Mouse (Mus musculus): ENCODE data around the gene Pik3cd.
A peak's percentile ranks its signal among the peaks of the same experiment; 100 is the strongest.
"Not testable (repeated sequence)": the region's sequence is repeated elsewhere in the genome, so short reads cannot be mapped to it uniquely, and the experiment has no call there.

Pik3cd gene

GRCm38 (mm10) chr4:149650493-149651193 lies 51.7 kb downstream of the Pik3cd start:
- 0 out of 2 replicates have a peak, but pooled peaks have one; percentile 33 for ATAC-seq (ENCODE audit: low TSS enrichment)

- peak; percentile 70 for ATAC-seq (ENCODE audit: low TSS enrichment)
Observed at GRCm38 (mm10) chr4:149648031-149648805, 54.2 kb downstream of the Pik3cd start.

- ATAC-seq (ENCODE audit: low TSS enrichment), result no peak
Observed at GRCm38 (mm10) chr4:149645761-149646160, 56.6 kb downstream of the Pik3cd start.

GRCm38 (mm10) chr4:149641956-149642355 lies 60.4 kb downstream of the Pik3cd start:
- ATAC-seq (ENCODE audit: low TSS enrichment), result no peak

GRCm38 (mm10) chr4:149641400-149641799 lies 61.0 kb downstream of the Pik3cd start:
- no peak for ATAC-seq (ENCODE audit: low TSS enrichment)

GRCm38 (mm10) chr4:149640831-149641230 lies 61.5 kb downstream of the Pik3cd start:
- no peak for ATAC-seq (ENCODE audit: low TSS enrichment)

GRCm38 (mm10) chr4:149637942-149638341 lies 64.4 kb downstream of the Pik3cd start:
- ATAC-seq (ENCODE audit: low TSS enrichment), result peak; percentile 36; the same call in 1 of the 2 replicates

GRCm38 (mm10) chr4:149635915-149636415 lies 66.4 kb downstream of the Pik3cd start:
- no peak for ATAC-seq (ENCODE audit: low TSS enrichment)

GRCm38 (mm10) chr4:149634966-149635365 lies 67.4 kb downstream of the Pik3cd start:
- no peak for ATAC-seq (ENCODE audit: low TSS enrichment)

- no peak for ATAC-seq (ENCODE audit: low TSS enrichment)
Observed at GRCm38 (mm10) chr4:149634157-149634556, 68.2 kb downstream of the Pik3cd start.

- no peak for ATAC-seq (ENCODE audit: low TSS enrichment)
Observed at GRCm38 (mm10) chr4:149632670-149633307, 69.6 kb downstream of the Pik3cd start.

- ATAC-seq (ENCODE audit: low TSS enrichment), result no peak
Observed at GRCm38 (mm10) chr4:149628810-149629209, 73.6 kb downstream of the Pik3cd start.

GRCm38 (mm10) chr4:149628372-149628771 lies 74.0 kb downstream of the Pik3cd start:
- ATAC-seq (ENCODE audit: low TSS enrichment), result peak; percentile 53

GRCm38 (mm10) chr4:149626809-149627208 lies 75.6 kb downstream of the Pik3cd start:
- ATAC-seq (ENCODE audit: low TSS enrichment), result no peak

- ATAC-seq (ENCODE audit: low TSS enrichment), result 0 out of 2 replicates have a peak, but pooled peaks have one; percentile 18
Observed at GRCm38 (mm10) chr4:149623711-149624110, 78.7 kb downstream of the Pik3cd start.

- ATAC-seq (ENCODE audit: low TSS enrichment), result no peak
Observed at GRCm38 (mm10) chr4:149621286-149621685, 81.1 kb downstream of the Pik3cd start.

GRCm38 (mm10) chr4:149619988-149620387 lies 82.4 kb downstream of the Pik3cd start:
- ATAC-seq (ENCODE audit: low TSS enrichment), result no peak

GRCm38 (mm10) chr4:149616999-149617398 lies 85.4 kb downstream of the Pik3cd start:
- not testable (repeated sequence) for ATAC-seq (ENCODE audit: low TSS enrichment)

- ATAC-seq (ENCODE audit: low TSS enrichment), result no peak
Observed at GRCm38 (mm10) chr4:149614869-149615268, 87.5 kb downstream of the Pik3cd start.

GRCm38 (mm10) chr4:149613497-149613896 lies 88.9 kb downstream of the Pik3cd start:
- not testable (repeated sequence) for ATAC-seq (ENCODE audit: low TSS enrichment)

- no peak for ATAC-seq (ENCODE audit: low TSS enrichment)
Observed at GRCm38 (mm10) chr4:149611376-149612044, 90.9 kb downstream of the Pik3cd start.
